Mouse (Mus musculus) cerebellum, adult 2 months (tissue): ENCODE data around the gene Wfikkn1.

Experiments used
- CTCF ChIP-seq: fragments of 200-500 bp; IDR thresholded peaks from 2 replicates; pipeline ENCODE4 v1.5.1; 2011; ENCODE audit warnings: low read depth, mild to moderate bottlenecking, control low read depth, low read length, moderate library complexity, borderline replicate concordance; ENCODE audit not compliant: insufficient read depth
- POLR2A ChIP-seq: fragments of 200-500 bp; IDR thresholded peaks from 2 replicates; pipeline ENCODE4 v1.6.1; 2011; ENCODE audit warnings: low read length, control low read depth, borderline replicate concordance; ENCODE audit not compliant: insufficient read depth

- TF ChIP-seq CTCF (no peak), POLR2A (peak; percentile 61; the same call in 1 of the 2 replicates)
Measured at GRCm38 (mm10) chr17:25837076-25837410, 43.6 kb downstream of the Wfikkn1 start, which contains the start of gene Rhbdl1.
